Mouse (Mus musculus) heart, adult 11 months (tissue): ENCODE results near the gene Prpf8.
"Not testable (repeated sequence)": the region's sequence is repeated elsewhere in the genome, so short reads cannot be mapped to it uniquely, and the experiment has no call there.

Experiments used
- DNase-seq: peaks from one replicate; pipeline ENCODE4 v3.0.0; 2022

Prpf8 gene

DNA sequence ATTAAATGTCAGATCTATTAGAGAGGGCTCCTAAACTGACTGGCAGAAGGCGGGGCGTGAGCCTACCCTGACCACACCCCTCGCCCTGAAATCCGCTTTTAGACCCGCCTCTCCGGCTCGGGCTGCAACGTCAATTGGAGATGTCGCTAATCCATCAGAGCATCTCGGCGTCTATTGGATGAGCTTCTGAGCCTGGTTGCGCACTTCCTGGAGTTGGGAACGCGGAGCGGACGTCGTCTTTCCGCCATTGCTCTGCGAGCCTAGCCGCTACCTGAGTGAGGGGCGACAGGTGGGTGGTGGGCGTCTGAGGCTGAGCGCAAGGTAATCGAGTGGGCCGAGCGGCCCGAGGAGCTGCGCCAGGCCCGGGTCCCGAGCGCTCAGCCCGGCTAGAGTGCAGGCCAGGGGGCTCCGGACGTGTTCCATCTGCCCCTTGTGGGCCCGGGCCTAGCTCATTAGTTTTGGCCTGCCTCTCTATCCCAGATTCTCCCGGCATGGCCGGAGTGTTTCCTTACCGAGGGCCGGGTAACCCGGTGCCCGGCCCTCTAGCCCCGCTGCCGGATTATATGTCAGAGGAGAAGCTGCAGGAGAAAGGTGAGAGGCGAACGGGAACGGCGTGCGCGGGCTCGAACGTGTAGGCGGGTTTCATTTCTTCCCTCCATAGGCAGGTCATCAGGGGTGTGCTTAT lies at the start of gene Prpf8:
Prpf8 (plus strand) TSS at position 216 of the 685 bp plus-strand sequence.
- DNase-seq = peak; percentile 100

DNA sequence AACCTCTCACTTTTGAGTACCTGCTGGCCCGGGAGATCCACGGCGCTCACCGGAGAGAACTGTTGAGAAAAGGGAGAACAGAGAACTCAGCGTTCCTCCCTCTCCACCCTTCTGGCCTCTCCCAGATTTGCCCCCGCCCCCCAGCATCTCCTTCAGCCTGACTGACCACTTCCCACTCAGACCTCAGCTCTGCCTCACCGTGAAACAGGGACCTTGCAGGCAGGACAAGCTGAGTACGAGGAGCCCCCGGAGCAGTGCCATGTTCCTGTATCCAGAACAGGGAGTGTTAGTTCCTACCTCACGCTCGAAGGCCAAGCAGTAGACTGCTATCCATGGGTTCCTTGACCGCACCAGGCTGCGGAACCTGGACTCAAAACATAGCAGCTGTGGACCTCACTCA lies 48.4 kb upstream of the Prpf8 start:
- DNase-seq = peak; percentile 88

DNA sequence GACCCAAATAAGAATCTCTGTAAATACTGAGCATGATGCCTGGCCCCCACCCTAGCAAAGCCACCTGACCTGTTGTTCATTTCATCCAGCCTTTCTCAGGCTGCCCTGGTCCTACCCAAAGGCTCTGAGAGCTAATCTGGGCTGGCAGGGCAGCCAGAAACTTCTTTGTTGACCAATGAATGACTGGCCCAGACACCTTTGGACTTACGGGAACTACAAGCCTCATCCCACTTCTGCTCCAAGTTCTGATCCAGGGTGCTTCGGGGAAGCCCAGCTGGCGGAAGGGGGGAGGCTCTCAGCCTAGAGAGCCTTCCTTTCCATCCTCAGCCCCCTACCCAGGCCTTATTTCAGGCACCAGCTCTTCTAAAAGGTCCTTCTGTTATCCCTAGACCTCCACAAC lies 47.8 kb upstream of the Prpf8 start:
- DNase-seq = no peak

DNA sequence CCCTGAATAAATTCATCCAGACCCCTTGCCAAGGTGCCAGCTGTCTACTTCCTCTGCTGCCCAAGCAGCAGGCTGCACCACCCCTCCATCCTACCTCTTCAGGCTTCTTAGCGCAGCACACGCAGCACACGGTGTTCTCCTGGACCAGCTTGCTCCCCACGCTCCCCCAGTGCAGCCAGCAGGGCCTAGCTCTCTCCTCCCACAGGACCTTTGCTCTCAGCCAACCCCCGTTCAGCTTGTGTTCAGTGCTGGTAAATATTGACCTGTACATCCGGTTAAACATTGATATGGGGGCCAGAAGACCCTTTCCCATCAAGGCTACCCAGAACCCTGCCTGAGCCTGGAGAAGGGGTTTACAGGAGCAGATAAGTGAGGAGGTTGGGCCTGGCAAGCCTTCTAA lies 47.3 kb upstream of the Prpf8 start, which contains the start of gene Serpinf2:
Serpinf2 (minus strand) TSS at position 229 of the 400 bp plus-strand sequence.
- DNase-seq = no peak

DNA sequence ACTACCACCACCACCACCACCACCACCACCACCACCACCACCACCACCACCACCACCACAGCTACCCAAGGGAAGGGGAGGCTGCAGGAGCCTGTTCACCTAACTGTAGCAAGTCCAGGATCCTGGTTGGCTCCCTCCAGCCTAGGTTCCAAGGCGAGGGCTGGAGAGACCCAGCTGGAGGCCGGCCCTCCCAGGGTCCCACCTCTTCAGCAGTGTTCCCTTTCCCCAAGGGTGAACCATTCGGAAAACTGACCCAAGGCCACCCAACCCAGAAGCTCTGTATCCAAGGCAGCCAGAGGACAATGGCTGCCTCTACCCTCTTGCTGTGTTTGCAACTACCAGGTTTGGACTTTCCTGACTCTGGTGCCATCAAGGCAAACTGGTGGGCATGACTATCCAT lies 46.7 kb upstream of the Prpf8 start:
- DNase-seq = peak; percentile 86

DNA sequence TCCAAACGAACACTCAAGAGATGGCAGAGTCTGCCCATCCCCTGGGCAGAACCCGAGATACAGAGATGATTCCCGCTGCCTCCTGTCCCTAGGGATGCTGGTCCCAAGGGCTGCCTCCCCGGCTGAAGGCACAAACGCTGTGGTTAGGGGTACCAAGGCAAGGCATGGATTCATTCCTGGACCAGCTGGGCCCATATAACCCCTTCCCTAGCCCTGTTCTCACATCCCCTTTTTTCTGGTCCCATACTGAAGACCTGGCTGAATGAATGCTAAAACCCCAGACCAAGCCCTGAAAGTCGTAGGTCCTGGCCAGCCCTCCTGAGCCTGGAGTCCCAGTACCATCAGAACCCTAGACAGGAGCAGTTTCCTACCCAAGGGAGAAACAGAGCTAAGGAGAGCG lies 45.6 kb upstream of the Prpf8 start:
- DNase-seq = no peak

DNA sequence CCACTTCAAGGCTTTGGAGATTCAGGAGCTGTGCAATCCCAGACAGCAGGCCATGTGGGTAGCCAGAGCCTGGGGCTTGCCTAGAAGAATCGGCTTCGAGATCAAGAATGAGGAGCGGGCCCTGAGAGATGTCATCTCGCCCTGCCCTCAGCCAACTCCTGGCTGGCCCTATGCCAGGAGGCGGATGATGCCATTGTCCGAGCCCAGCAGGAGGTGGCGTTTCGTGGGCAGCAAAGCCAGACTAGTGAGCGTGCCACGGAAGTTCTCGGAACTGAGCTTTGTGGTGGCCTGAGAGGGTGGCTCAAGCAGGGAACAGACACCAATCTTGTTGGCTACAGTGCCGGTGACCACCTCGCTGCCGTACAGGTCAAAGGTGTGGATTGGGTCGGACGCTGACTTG lies 45.0 kb upstream of the Prpf8 start:
- DNase-seq = peak; percentile 89

DNA sequence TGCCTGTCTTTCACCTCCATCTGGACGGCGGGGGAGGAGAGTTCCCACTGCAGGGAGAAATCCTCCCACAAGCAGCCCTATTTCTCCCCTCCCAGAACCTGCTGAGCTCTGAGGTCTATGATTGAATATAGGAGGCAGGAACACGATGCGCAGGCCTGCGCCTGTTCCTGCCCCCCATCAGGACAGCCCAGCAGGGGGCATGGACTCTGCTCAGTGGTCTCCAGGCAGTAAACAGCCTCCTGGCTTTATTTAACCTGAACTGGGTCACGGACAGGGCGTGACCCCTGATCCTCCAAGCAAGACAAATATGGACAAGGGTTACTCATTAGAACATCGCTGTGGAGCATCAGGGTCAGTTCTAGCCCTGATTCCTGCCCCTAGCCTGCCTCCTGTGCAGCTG lies 42.9 kb upstream of the Prpf8 start:
- no peak for DNase-seq

DNA sequence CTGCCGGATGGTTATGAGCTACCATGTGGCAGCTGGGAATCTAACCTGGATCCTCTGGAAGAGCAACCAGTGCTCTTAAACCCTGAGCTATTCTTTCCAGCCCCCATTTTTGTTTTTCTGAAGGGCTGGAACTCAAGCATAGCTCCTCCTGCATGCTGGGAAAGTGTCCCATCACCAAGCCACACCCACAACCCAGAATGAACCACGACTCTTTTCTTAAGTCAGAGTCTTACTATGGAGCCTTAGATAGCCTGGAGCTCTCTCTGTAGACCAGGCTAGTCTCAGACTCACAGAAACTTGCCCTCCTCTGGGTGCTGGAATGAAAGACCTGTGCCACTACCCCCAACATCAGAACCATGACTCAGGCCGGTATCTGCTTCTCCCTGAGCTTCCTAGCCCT lies 38.0 kb upstream of the Prpf8 start:
- DNase-seq = no peak

DNA sequence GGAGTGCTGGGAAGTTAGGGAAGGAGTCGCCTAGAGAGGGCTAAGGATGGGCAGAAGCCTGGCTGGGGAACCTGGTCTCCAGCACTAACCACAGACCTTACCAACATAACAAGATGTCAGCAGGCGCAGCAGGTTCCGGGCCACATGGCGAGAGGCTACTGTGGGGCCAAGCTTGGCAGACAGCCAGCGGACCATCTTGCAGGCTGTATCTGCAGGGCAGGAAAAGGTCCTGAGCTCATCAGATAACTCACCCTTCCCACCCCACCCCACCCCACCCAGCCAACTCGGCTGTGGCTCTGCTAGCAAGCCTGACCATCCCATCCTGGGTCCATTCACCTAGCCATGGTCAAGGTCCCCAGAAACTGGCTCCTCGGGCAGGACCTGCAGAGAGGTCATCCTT lies 36.9 kb upstream of the Prpf8 start:
- DNase-seq = peak; percentile 90

DNA sequence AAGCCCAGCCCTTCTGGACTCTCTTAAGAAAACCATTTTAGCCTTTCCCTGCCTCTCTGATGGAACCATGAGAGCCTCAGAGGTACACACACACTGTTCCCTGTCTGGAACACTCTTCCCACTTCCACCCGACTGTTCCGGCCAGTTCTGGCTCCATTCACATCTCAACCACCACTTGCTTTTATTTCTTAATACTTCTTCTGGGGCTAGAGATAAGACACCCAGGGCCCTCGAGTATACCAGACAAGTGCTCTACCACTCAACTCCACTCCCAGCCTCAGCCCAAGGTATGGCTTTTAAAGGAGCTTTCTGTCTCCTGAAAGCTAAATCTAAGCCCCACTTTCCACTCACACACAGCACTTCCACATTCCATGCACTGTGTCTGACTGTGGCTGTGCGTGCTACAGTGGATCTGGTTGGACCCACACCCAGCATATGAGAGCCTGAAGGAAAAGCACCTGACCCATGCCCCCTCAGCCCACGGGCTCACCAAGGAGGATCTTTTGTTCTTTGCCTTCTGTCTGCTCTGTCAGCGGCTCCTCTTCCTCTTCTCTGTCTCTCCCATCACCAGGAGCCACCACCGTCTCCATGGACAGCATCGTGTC lies 36.2 kb upstream of the Prpf8 start:
- DNase-seq = peak; percentile 85

DNA sequence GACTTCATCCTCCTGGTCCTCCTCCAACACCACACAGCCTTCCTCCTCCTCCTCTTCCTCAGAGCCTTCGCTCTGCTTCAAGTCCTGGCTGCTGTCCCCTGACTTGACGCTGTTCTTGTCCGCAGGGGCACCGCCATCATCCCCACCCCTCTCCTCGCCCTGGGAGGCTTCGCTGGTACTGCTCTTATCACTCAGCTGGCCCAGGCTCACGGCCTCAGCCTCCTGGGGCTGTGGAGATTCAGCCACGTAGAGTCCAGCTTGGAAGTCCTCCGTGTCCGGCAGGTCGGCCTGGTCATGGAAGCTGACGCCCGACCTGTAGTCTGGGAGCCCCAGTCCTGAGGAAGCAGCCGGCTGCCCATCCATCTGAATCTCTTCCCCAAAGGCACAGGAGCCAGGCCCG lies 35.7 kb upstream of the Prpf8 start:
- peak; percentile 92 for DNase-seq

DNA sequence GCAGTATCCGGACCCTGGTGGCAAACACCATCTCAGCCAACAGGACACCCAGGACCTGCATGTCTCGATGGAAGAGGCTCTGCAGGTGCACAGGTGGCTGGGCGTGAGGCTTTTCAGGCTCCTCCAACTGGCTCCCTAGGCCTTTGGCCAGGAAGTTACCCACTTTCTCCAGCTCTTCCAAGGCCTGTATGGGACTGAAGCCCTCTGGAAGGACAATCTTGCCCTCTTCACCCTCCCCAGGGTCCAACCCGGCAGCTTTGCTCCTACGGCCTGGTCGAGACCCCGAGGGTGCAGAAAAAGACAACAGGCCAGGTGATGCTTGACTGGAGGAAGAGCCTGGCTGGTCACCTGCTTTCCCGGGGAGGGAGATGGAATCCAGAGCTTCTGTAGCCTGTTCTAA lies 34.5 kb upstream of the Prpf8 start:
- peak; percentile 91 for DNase-seq

DNA sequence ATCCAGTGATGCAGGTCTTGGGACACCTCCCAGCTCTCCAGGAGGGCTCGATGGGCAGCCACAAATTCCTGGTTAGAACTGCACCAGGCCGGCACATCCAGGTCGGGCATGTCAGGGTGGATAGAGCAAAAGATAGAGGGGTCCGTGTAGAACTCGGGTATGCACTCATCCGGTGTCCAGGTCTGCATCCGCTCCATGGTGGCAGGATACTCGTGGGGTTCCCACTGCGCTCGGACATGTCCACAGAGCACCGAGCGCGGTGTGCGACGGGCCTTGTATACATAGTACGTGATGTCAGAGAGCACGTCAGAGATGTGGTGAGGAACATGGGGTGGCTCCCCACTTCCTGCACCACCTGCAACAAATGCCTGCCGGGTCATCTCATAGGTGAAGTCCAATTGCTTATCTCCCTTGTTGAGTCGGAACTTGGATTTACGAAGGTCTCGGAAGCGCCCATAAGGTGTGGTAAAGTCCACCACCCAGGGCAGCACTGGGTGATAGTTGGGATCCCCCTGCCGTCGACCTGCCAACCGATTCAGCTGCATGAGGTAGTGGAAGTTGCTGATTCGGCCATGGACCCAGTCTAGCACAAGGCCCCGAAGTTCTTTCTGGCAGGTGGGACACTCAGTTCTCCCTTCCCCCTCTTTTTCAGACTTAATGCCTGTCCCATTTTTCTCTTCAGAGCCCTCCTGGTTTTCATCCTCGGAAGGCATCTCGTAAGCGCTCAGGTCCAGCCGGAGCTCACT lies 33.6 kb upstream of the Prpf8 start:
- peak; percentile 90 for DNase-seq

DNA sequence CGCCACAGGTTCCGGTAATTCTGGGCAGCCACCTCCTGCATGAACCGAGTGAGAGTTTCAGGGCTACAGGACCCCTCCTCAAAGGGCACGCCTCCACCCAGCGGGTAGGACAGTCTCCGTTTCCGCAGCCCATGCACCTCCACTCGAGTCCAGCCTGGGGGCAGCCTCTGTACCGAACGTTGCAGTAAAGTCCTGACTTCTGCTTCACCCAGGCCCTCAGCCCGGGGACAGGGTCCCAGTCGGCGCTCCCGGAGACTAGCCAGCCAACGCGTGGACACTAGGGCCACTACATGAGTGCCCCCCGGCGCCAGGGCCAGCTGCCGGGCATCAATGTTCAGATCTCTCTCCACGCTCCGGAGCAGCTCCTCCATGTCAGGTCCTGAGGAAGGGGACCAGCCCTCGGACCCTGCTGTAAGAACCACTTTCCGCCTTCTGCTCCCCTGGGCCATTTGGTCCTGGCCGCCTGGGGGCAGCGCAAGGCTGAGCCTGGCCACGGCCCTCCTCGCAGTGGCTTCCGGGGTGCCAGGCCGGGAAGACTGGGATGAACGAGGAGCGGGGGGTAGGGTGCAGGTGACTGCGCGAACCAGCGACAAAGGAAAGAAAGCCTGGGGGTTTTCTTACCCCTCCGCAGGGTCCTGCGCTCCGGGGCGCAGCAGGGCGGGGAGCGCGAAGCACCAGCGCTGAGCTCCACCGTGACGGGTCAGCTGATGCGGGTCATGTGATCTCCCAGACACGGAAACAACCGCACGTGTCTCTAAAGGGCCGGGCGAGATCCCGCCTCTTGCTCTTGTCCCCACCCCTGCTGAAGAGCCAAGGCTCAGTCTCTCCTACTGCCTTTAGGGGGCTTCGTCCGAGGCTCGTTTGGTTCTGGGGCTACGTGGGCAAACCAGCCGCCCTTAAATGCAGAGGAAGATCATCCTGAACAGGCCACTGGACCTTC lies 32.4 kb upstream of the Prpf8 start, which contains the start of gene Wdr81:
Wdr81 (minus strand) TSS at position 727 of the 940 bp plus-strand sequence.
- DNase-seq = peak; percentile 99

DNA sequence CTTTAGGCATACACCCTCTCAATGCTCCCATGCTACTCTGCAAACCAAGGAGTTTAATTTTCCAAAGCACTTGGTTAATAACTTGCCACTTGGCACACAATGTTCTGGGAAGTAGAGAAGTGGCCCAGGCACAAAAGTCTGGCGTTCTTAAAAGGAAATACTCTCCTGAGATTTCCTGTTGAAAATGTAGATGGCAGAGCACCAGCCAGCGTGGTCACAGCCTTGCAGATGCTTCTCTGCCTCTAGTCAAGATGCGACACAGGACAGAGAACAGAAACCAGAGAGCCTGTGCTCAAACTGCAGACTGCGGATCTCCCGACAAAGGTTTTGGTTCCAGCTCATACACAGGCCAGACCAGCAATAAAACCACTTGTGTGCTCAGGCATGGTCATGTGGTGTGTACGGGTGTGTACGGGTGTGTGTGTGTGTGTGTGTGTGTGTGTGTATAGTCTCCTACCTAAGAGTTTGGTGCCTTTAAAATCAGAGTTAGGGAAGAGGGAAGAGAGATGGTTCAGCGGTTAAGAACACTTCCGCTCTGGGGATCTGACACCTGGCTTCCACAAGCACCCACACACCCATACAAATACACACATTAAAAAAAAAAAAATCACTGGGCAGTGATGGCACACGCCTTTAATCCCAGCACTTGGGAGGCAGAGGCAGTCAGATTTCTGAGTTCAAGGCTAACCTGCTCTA lies 31.4 kb upstream of the Prpf8 start:
- peak; percentile 93 for DNase-seq

DNA sequence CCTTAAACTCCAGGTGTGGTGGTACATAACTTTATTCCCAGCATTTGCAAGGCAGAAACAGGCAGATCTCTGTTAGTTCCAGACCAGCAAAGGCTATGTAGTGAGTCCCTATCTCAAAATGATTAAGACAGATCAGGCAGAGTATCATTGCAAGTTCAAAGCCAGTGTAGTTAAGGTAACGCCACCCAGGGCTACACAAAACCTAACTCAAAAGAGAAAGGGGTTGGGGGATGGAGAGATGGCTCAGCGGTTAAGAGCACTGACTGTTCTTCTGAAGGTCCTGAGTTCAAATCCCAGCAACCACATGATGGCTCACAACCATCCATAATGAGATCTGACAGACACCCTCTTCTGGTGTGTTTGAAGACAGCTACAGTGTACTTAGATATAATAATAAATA lies 30.6 kb upstream of the Prpf8 start:
- not testable (repeated sequence) for DNase-seq

DNA sequence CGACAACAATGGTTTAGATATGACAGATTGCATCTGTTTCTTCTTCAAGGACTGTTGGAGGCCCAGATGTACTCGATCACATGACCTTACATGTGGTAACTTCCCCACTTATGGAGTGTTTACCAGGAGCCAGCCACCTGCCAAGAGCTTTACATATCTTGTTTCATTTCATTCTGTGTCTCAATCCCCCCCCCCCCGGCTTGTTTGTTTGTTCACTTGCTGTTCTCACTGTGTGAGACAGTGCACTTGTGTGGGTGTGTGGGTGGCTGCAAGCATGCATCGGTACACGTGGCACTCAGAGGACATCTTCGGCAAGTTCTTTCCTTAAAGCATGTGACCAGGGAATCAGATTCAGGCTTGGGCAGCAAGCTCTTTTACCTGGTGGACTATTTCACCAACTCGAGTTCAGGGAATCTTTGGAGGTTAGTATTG lies 30.2 kb upstream of the Prpf8 start:
- DNase-seq = no peak

DNA sequence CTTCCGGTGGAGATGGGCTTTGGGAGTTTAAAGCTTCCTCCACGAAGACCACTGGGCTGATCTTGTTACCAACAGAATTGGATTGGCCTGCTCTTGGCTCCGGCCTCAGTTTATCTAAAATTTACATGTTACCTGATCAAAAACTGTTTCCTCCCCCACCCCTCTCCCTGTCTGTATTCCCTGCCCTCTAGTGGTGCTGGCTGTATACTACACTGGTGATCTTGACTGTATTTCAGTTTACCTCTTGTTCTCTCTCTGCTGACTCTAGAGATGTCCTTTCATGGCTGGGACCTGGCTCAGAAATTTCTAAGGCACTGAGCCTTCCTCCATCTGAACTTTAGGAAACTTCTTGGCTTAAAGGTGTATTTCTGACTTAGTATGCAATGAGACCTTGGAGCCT lies 28.4 kb upstream of the Prpf8 start:
- DNase-seq = peak; percentile 90

DNA sequence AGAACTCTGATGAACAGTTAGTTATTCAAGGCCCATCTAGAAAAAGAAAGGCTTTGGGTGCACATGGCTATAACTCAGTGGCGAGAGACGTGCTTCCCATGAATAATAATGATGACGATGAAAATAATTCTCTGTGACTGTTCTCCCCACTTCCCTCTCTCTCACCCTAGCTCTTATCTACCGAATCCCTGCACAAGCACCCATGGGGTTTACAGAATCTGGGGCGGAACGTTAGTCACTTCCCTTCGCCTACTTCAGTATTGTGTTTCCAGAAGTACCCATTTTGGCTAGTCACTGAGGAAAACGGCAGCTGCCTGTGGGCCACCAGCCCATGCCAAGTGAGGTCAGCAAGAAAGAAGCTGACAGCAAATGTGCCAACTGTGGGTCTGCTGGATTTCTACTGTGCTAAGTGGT lies 28.0 kb upstream of the Prpf8 start:
- peak; percentile 98 for DNase-seq

DNA sequence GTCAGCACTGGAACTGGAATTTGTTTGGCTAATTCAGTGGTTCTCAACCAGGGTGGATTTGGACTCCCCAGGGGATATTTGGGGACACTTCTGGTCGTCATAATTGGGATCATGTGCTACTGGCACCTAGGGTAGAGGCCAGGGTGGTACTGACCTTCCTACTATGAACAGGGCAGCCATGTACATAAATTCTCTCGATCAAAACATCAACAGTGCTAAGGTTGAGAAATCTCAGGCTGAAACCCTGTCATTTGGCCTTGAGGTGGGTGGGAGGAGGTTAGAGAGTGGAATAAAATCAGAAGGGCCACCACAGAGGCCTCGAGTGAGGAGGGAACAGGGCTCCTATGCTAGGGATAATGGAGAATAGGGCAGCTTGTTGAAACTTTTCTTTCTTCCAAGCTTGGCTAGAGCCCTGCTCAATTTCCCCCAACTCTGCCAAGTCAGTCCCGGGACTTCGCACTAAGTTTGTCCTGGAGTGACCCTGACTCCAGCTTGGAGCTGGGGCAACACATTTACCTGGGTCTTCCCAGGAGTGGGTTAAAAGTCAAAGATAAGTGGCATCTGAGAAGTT lies 27.4 kb upstream of the Prpf8 start:
- peak; percentile 97 for DNase-seq

DNA sequence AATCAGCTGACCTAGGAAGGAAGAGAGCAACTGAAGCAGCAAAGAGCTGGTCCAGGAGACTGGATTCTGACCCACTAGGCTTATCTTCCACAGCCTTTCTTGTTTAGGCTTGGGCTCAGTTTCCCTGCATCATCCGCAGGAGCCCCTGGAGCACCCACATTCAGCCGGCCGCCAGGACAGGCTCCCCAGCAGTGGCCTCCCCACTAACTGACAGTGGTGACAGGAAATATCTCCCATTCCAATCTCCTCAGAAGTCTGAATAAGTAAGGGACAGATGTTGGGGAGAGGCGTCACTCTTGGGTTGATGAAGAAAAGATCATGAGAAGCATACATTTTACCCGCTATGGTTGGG lies 26.9 kb upstream of the Prpf8 start:
- DNase-seq = no peak
